Mouse (Mus musculus): Measurements from ENCODE around the gene Eif4ebp2.
"Not testable (repeated sequence)": the region's sequence is repeated elsewhere in the genome, so short reads cannot be mapped to it uniquely, and the experiment has no call there.

Eif4ebp2 gene

DNA sequence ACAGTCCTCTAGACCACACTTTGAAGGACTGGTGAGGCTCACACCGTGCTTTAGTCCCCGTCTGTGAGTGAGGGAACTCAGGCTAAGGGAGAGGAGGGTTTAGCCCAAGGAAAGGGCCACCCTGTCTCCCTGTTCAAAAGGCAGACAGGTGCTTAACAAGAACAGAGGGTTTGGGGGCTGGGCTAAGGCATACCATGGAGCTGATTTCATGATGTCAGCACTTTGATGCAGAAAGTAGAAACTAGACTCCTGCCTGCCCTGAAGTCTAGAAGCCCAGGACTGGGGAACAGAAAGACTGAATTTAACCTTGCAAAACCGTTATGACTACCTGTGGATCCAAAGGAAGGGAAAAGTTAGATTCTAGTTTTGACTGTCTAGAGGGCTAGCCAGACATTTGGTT is 4.7 kb upstream of the Eif4ebp2 start:
- no peak for DNase-seq

- DNase-seq, result not testable (repeated sequence)
Observed at GRCm38 (mm10) chr10:61453171-61453570, 710 bp upstream of the Eif4ebp2 start.

- DNase-seq, result peak; percentile 63 to 64
Observed at GRCm38 (mm10) chr10:61451931-61452617, 387 bp downstream of the Eif4ebp2 start.

DNA sequence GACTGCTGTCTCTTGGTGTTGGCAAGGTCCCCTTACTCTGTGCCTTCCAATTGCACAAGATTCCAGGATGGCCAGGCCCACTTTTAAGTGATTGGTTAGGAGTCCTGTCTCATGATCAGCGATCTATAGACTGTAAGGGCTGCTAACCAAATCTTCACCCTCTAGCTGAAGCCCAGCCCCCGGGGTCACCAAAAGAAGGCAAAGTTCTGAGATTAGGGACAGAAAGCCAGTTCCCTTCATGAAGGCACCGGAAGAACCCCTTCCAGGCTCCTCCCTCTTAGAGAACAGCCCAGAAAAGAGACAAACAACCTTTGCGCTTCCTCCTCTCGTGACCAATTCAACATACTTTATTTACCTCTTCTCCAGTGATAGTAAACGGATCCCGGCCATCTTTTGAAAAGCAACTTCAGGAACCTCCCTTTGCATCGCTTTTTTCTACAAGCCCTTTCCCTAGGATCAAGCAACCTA is 964 bp downstream of the Eif4ebp2 start:
- DNase-seq, result peak; percentile 31 to 35

DNA sequence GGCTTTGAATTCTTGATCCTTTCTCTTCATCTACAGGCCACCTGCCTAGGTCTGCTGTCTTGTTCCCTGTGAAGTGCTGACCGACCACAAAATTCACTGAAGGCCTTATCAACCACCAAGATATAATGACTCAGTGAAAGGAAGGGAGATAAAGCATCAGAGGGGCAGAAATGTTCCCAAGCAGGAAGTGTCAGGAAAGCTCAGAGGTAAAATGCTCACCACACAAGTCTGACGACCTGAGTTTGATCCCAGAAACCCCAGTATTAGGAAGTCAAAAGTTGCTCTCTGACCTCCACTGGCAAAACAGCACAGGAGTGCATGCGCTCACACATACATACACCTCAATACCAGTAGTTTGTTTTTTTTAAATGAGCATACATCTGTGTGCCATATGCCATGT is 3.6 kb downstream of the Eif4ebp2 start:
- no peak for DNase-seq

DNA sequence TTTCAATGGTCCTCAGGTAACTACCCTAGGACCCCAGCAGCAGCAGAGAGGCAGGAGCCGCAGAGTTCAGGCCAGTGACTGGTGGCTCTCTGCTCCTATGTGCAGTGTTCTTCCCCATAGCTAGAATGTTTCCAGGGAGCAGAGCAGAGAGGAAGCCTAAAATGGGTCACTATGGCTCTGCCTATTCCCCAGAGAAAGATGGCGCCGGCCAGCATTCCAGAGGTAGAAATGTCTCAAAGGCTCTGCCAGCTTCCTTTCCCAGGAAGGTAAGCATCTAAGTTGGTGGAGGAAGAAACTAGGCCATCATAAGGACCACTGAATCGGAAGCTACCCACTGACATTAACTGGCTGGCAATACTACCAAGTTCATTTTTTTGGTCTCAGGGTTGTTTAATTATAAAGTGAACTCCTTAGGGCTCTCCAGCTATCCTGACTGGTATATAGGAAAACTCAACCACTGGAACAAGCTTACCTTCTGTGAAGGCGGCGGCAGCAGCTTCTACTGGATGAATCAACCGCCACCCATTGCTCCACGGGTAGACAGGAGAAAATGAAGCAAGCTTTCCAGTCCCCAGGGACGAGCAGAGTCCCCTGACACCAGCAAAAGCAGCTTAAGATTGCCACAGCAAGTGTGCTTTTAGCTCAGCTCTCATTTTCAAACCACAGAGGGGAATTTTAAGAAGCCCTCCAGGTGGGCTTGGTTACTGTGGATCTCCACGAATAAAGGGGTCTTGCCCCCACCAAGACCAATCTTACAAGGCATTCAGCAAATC is 4.7 kb downstream of the Eif4ebp2 start:
- no peak for DNase-seq

DNA sequence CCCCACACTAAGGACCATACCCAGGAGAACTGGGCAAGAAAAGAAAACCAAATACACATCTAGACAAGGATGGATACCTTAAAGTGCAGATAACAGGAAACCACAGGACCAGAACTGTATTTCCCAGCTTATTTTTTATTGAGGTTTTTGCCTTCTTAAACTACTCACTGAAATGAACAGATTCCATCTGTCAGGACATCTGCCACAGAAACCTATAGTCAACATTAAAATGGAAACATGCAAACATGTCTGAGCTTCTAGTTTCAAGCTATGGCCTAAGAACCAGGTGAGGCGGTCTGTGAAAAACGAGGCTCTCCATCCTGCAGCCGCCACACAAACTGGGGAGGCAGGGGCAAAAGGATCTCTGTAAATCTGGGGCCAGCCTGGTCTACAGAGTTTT is 7.4 kb downstream of the Eif4ebp2 start:
- DNase-seq, result no peak

- no peak for DNase-seq
Observed at GRCm38 (mm10) chr10:61443876-61444275, 8.6 kb downstream of the Eif4ebp2 start.

DNA sequence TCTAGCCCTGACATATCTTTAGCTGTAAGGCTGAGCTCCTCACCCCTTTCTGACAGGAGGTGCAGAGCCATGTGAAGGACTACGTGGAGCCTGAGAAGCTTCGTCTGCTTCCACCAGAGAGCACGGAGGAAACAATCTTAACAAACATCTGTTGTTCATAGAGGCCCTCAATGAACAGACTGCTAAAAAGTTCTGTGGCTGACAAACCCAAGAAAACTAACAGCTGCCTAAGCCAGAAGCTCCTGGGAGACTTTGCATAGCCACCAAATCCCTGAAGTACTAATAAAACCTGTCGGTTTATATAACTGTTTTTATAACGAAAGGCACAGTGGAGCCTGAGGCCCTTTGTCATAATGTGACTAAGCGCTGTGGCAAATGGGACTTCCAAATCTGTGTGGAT is 9.0 kb downstream of the Eif4ebp2 start:
- no peak for DNase-seq

- DNase-seq, result no peak
Observed at GRCm38 (mm10) chr10:61440202-61440800, 12.2 kb downstream of the Eif4ebp2 start.

GRCm38 (mm10) chr10:61431375-61431774 is 21.1 kb downstream of the Eif4ebp2 start:
- DNase-seq, result no peak

DNA sequence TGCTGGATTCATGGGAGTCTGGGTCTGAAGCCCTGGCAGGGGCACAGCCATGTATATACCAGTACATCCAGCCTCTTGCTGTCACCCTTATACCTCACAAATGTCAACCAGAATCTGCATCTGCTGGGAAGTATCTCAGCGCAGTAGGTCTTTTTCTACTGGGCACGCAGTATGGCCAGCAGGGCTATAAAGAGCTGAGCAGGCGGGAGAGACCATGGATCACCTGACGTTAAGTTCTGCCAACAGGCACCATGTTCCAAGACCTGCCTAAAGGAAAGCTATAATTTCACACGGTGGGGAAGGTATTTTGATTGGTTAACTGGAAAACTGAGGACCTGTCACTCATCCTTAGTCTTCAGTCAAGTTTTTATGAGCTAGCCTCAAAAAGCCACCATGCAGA is 23.4 kb downstream of the Eif4ebp2 start:
- no peak for DNase-seq

- DNase-seq, result no peak
Observed at GRCm38 (mm10) chr10:61428416-61428815, 24.0 kb downstream of the Eif4ebp2 start.

DNA sequence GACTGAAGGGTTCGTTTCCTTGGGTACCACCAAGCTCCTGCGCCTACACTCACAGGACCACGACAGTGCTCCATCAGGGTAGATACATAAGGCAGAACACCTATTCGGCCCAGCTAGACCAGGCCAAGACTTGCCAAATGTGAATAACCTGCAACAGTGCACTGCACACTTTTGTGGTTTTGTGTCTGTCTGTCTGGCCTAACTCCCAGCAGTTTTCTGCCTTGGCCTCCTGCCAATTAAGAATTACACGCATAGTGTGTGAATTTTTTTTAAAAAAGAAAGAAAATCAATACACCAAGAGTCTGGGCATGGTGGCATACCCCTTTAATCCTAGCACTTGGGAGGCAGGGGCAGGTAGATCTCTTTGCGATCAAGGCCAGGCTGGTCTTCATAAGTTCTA is 24.5 kb downstream of the Eif4ebp2 start:
- no peak for DNase-seq

DNA sequence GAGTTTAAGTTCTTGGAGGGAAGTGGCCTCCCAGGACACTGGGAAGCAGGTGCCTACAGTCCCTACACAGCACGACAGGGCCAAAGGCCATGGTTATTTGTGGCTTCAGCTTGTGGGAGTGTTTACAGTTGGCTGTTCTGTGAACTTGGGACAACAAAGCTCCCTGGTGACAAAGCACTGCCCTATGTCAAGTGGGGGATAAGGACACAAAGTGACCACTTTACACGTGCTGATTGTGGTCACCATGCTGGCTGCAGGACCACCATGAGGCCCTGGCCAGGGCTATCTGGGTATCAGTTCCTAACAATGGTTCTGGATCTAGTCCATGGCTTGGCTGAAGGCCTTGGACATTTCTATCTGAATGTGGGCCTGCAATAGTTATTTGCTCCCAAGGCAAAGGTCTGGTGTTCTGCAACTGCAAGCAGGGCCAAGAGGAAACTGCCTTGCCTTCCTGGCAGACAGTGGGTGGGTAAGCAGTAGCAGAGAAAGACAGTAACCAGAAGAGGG is 26.2 kb downstream of the Eif4ebp2 start:
- DNase-seq, result no peak

- no peak for DNase-seq
Observed at GRCm38 (mm10) chr10:61425047-61425446, 27.4 kb downstream of the Eif4ebp2 start.

- no peak for DNase-seq
Observed at GRCm38 (mm10) chr10:61424500-61424899, 28.0 kb downstream of the Eif4ebp2 start.

DNA sequence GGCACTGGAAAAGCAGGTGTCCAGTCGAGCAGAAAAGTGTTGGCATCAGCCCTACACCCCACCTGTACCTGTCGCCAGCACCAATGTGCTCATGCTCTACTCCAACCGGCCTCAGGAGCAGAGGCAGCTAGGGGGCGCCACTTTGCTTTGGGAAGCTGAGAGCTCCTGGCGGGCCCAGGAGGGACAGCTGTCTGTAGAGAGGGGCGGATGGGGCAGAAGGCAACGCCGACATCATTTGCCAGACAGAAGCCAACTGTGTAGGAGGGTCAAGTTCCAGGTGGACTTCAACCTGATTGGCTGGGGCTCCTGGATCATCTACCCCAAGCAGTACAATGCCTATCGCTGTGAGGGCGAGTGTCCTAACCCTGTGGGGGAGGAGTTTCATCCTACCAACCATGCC is 29.2 kb downstream of the Eif4ebp2 start:
- DNase-seq, result peak in 1 of 2 experiments; percentile 78

- DNase-seq, result no peak
Observed at GRCm38 (mm10) chr10:61422861-61423260, 29.6 kb downstream of the Eif4ebp2 start.

DNA sequence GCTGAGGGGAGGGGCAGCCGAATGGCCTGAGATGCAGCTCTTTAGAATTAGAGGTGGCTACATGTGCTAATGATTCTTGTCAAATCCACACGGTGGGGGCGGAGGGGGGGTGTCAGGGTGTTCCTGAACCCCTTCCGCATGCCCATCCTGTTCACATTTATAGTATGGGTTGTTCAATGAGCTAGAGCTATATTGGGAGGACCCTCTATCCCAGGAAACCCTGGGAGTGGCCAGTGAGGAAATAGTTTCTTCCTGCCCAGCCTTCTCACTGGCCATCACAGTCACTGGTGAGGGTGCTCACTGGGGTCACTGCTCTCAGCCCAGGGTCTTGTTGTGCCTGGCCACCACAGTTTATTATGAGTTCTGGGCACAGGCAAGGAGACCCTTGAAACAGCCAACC is 32.5 kb downstream of the Eif4ebp2 start:
- no peak for DNase-seq

GRCm38 (mm10) chr10:61419146-61419545 is 33.3 kb downstream of the Eif4ebp2 start:
- DNase-seq, result no peak

DNA sequence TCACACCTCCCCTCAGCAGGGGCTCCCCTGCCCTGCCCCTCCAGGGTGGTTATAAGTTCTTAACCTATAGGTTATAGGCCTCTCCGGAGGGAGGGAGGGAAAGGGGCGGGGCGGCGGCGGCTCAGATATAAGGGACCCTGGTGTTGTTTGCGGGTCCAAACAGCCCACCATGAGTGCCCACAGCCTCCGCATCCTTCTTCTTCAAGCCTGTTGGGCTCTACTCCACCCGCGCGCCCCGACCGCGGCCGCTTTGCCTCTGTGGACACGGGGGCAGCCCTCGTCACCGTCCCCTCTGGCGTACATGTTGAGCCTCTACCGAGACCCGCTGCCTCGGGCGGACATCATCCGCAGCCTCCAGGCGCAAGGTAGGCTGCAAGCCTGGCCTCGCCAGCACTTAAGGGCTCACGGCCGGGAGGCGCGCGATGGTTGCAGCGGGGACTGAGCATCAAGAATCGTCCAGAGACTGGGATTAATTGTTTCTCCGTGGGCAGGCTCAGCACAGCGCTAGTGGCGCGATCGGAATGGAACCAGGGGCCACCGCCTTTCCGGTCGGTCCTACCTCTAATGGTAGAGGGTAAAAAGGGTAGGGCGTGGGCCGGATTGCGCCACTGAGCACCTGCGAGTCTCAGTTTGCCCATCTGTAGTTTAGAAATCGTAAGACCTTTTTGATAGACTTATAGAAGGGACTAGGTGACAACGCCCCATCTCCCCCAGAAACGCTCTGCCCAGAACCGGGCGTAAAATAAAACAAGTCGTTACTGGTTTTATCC is 34.1 kb downstream of the Eif4ebp2 start:
- DNase-seq, result peak; percentile 35 to 40

DNA sequence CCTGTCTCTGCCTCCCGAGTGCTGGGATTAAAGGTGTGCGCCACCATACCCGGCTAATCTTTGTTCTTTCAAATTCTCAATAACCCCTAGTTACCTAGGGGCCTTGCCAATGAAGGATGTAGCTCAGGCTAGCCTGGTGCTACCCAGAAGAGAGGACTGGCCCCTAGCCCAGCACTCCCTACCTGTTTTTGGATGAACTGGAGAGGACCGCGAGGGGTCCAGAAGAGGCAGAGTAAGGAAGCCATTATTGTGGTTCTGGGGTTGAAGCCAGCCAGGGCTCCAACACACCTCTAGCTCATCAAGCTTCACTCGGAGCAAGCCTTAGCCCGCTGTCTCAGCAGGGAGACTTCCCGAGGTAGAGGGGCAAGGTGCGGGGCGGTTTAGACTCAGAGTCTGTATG is 34.8 kb downstream of the Eif4ebp2 start, which contains the start of gene Nodal:
Gene Nodal, plus strand, starts transcription at position 301 of the 400 bp plus-strand sequence.
- no peak for DNase-seq
